Mouse (Mus musculus) embryonic facial prominence, embryonic 14.5 days (tissue): Measurements from ENCODE around the gene Tmprss6. TPM values are rescaled to one million over a fixed set of nuclear protein-coding genes. Genes with fewer than 3 reads are reported as not detected.

Experiments used
- ATAC-seq: fragments of 200-750 bp; cut with Nextera tagmentation; 2 replicates; pipeline ENCODE4 v1.8.0; 2017; ENCODE audit warnings: low read depth, moderate number of reproducible peaks, moderate TSS enrichment
- DNase-seq: peaks from one replicate; pipeline ENCODE4 v3.0.0-alpha.2; 2015; ENCODE audit warnings: low spot score
- H3K27ac ChIP-seq: fragments of 300-500 bp; sonication (generic); replicated peaks from 2 replicates; pipeline ENCODE4 v1.5.1; 2014; ENCODE audit warnings: low read depth, mild to moderate bottlenecking, low read length, moderate library complexity
- H3K27me3 ChIP-seq: fragments of 300-500 bp; sonication (generic); replicated peaks from 2 replicates; pipeline ENCODE4 v1.6.1; 2014; ENCODE audit warnings: low read length; ENCODE audit not compliant: control insufficient read depth, insufficient read depth
- H3K36me3 ChIP-seq: fragments of 300-500 bp; sonication (generic); 2 replicates; pipeline ENCODE4 v1.6.1; 2014; ENCODE audit warnings: low read length, mixed read lengths; ENCODE audit not compliant: control insufficient read depth, insufficient read depth
- H3K4me1 ChIP-seq: fragments of 300-500 bp; sonication (generic); 2 replicates; pipeline ENCODE4 v1.6.1; 2014; ENCODE audit warnings: antibody characterized with exemption, low read length; ENCODE audit not compliant: control insufficient read depth, insufficient read depth
- H3K4me2 ChIP-seq: fragments of 300-500 bp; sonication (generic); 2 replicates; pipeline ENCODE4 v1.6.1; 2014; ENCODE audit warnings: low read depth, mild to moderate bottlenecking, low read length, moderate library complexity, mixed read lengths
- H3K4me3 ChIP-seq: fragments of 300-500 bp; sonication (generic); 2 replicates; pipeline ENCODE4 v1.5.1; 2014; ENCODE audit warnings: low read depth, mild to moderate bottlenecking, low read length
- H3K9ac ChIP-seq: fragments of 300-500 bp; sonication (generic); 2 replicates; pipeline ENCODE4 v1.6.1; 2014; ENCODE audit warnings: low read depth, mild to moderate bottlenecking, low read length, moderate library complexity, mixed read lengths
- H3K9me3 ChIP-seq: fragments of 300-500 bp; sonication (generic); 2 replicates; pipeline ENCODE4 v1.6.1; 2016; ENCODE audit warnings: low read length; ENCODE audit not compliant: control insufficient read depth
- WGBS: fragments of 180-500 bp; shearing (Covaris S2); extraction: QIAGEN DNeasy Blood & Tissue Kit; methylation state at CpG from one replicate; pipeline ENCODE4 v1.1.7; 2014; 5-methylcytosine and 5-hydroxymethylcytosine counted together
- polyA plus RNA-seq: library from polyadenylated mRNA; unstranded; fragments of >200 nt; fragmentation: Nextera tagmentation; extraction: Ambion mirVana; gene quantifications from 2 replicates; pipeline ENCODE4 v1.2.1, GENCODE M21; 2014

Gene Tmprss6
- polyA plus RNA-seq, 1 experiment from 2014 or later, result 1.1 TPM

DNA sequence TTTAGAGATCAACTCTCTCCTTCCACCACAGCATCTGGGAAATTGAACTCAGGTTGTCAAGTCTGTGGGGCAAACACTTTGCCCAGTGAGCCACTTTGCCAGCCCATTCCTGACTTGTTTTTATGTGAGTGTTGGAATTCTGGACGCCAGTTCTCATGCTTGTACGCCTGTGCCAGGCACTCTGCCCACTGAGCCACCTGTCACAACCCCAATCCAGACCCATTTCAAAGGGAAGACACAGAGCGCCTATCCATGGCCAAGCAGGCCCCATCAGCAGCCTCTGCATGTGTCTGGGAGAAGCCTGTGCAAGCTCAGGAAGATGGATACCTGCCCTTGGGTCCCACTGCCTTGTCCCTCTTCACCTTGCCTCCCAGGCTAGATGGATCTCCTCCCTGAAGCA lies 22.9 kb upstream of the Tmprss6 start:
- no peak overlapping the region for H3K9ac ChIP-seq
- no peak for DNase-seq
- H3K9me3 ChIP-seq, result no peaks in the 10 kb centered on the region
- no peaks in the 10 kb centered on the region for H3K27me3 ChIP-seq
- no peak overlapping the region for H3K27ac ChIP-seq
- WGBS, result 77% methylated on average over 3 of the region's 3 CpGs
- H3K36me3 ChIP-seq, result no peaks in the 10 kb centered on the region
- H3K4me3 ChIP-seq, result no peak overlapping the region
- ATAC-seq, result no peak
- no peak overlapping the region for H3K4me2 ChIP-seq
- no peaks in the 10 kb centered on the region for H3K4me1 ChIP-seq

DNA sequence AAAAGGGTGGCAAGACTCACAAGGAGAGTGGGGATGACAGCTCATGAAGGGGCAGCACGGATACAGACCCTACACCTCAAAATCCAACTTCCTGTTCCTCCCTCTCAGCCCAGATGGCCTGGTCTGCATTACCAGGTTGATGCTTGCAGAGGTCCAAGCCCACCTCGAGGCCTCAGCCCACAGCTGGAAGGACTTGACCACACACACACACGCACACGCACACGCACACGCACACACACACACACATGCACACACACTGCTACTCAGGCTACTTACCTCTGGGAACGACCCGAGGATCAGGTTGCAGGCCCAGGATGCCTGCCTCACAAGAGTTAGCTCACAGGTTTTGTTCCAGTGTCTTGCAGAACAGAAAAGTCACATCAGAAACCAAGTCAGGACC lies 21.5 kb upstream of the Tmprss6 start:
- 49% methylated on average over 8 of the region's 8 CpGs for WGBS
- H3K4me2 ChIP-seq, result no peak overlapping the region
- ATAC-seq, result no peak
- H3K4me1 ChIP-seq, result no peaks in the 10 kb centered on the region
- H3K9me3 ChIP-seq, result no peaks in the 10 kb centered on the region
- no peak overlapping the region for H3K27ac ChIP-seq
- H3K36me3 ChIP-seq, result no peaks in the 10 kb centered on the region
- no peaks in the 10 kb centered on the region for H3K27me3 ChIP-seq
- H3K9ac ChIP-seq, result no peak overlapping the region
- H3K4me3 ChIP-seq, result no peak overlapping the region
- no peak for DNase-seq

DNA sequence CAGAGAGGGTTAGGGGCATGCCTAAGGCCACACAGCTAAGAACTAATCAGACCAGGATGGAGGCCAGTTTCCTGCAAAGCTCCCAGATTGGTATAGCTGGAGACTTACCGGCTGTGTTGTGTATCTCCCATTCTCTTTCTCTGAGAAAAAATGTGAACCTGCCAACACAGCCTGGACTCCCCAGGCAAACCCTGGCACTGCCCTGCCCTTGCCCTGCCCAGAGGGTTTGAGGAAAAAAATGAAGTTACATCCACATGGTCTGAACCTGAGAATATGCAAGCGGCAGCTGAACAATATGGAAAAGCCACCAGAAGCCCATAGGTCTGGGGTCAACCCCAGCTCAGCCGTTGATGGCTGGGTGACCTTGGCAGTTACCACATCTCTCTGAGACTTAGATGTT lies 20.8 kb upstream of the Tmprss6 start:
- H3K36me3 ChIP-seq, result no peaks in the 10 kb centered on the region
- DNase-seq (no peak), ATAC-seq (no peak)
- H3K4me2 ChIP-seq, result no peak overlapping the region
- H3K9ac ChIP-seq, result no peak overlapping the region
- no peaks in the 10 kb centered on the region for H3K9me3 ChIP-seq
- H3K4me1 ChIP-seq, result no peaks in the 10 kb centered on the region
- WGBS, result 76% methylated on average over 3 of the region's 3 CpGs
- no peaks in the 10 kb centered on the region for H3K27me3 ChIP-seq
- no peak overlapping the region for H3K4me3 ChIP-seq
- no peak overlapping the region for H3K27ac ChIP-seq

DNA sequence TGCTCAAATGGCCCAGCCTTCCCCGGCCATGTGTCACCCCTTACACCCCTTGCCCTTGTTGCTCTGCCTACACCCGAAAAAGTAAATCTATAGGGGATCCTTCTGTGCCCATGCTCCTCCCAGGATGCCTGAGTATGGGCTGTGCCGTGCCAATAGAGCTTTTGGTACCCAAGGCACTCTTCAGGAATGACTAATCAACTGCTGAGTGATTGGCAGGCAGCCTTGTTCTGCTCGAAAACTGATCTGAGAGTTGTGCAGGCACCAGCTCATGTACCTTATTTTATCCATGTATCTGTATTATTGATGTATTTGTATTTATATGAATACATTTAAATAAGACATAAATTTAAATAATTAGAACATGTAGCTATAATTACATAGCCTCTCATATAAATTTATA lies 18.6 kb upstream of the Tmprss6 start:
- Histone ChIP-seq H3K4me2 (no peak overlapping the region), H3K9me3 (no peaks in the 10 kb centered on the region), H3K36me3 (no peaks in the 10 kb centered on the region), H3K27ac (no peak overlapping the region), H3K9ac (no peak overlapping the region), H3K4me3 (no peak overlapping the region), H3K27me3 (no peaks in the 10 kb centered on the region), H3K4me1 (no peaks in the 10 kb centered on the region)
- DNase-seq, result no peak
- WGBS, result 60% methylated on average over 4 of the region's 4 CpGs
- no peak for ATAC-seq

DNA sequence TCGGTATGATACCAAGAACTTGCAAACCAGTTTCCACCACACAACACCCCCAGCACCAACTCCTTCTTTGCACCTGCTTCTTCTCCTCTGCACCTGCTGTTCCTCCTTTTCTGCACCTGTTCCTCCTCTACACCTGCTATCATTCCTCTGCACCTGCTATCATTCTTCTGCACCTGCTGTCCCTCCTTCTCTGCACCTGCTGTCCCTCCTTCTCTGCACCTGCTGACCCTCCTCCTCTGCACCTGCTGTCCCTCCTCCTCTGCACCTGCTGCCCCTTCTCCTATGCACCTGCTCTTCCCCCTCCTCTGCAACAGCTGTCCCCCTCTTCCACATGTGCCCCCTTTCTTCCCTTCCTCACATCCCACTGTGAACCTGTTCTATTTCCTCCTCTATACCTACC lies 18.1 kb upstream of the Tmprss6 start:
- Histone ChIP-seq H3K9ac (no peak overlapping the region), H3K36me3 (no peaks in the 10 kb centered on the region), H3K4me2 (no peak overlapping the region), H3K27ac (no peak overlapping the region), H3K4me1 (no peaks in the 10 kb centered on the region), H3K27me3 (no peaks in the 10 kb centered on the region), H3K4me3 (no peak overlapping the region), H3K9me3 (no peaks in the 10 kb centered on the region)
- DNase-seq (no peak), ATAC-seq (no peak)
- WGBS, result 71% methylated on average over 1 of the region's 1 CpGs

DNA sequence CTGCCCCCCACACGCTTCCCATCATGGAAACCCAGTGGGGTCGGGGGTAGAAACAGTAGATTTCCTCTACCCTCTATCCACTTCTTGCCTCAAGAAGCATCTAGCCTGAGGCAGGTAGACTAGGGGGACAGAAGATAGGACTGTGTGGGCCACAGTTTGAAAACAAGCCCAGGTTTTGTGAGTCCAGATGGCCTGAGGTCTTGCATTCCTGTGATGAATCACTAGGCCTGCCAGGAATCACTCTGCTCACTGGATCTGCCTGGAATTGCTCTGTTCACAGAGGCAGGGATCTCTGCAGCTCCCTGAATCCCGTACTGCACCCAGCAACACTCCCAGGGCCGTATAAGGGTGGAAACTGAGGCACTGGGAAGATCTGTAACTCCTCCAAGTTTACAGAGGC lies 14.9 kb upstream of the Tmprss6 start:
- ATAC-seq, result no peak
- 69% methylated on average over 4 of the region's 4 CpGs for WGBS
- no peak for DNase-seq

DNA sequence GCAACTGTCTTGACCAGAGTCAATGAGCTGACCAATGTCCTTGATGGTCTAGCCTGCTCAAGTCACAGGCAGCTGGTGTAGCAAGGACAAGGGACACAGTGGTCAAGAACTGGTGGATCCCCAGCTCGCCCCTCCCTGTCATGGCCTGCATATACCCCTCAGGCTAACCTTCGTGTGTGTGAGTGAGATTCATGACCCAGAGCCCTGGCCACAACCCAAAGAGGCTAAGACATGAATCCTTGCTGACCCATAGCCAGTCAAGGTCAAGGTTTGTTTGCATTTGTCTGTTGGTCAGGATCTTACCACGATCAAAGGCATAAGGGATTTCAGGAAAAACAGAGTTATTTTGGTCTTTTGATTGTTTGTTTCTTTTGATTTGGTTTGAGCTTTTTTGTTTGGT lies 14.1 kb upstream of the Tmprss6 start:
- Histone ChIP-seq H3K4me3 (no peak overlapping the region), H3K9me3 (no peaks in the 10 kb centered on the region), H3K27me3 (no peaks in the 10 kb centered on the region), H3K9ac (no peak overlapping the region), H3K36me3 (no peaks in the 10 kb centered on the region), H3K4me2 (no peak overlapping the region), H3K4me1 (no peaks in the 10 kb centered on the region), H3K27ac (no peak overlapping the region)
- 59% methylated on average over 3 of the region's 3 CpGs for WGBS
- DNase-seq (no peak), ATAC-seq (no peak)

More for the DNA sequence above, 14.9 kb upstream of the Tmprss6 start:
- Histone ChIP-seq H3K9me3 (no peaks in the 10 kb centered on the region), H3K9ac (no peak overlapping the region), H3K4me3 (no peak overlapping the region), H3K27ac (no peak overlapping the region), H3K4me1 (no peaks in the 10 kb centered on the region), H3K36me3 (no peaks in the 10 kb centered on the region), H3K27me3 (no peaks in the 10 kb centered on the region), H3K4me2 (no peak overlapping the region)

DNA sequence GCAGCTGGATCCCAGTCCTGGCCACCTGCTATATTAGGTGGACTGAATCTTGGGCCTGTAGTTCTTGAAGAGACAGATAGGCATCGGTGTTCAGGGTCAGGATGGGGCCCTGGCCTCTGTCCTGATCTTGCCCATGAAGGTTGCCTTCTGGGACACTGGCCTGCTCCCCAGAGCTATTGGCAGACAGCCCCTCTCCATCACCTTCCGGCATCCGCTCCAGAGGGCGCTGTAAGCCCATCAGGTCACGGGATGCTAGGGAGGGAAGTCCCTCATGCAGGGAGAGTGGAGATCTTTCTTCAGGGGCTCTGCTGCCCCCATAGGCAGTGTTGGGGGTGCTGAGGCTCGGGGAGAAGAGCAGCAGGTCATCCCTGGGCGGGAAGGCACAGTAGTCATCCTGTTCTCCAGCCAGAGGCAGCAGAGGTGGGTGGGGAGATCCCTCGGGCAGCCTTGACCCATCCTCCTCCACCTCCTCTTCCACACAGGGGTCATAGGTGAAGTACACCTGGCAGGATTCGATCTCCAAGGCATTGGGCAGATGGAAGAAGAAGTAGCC lies 13.1 kb upstream of the Tmprss6 start:
- no peak for ATAC-seq
- H3K9ac ChIP-seq, result no peak overlapping the region
- 47% methylated on average over 9 of the region's 9 CpGs for WGBS
- no peaks in the 10 kb centered on the region for H3K9me3 ChIP-seq
- no peaks in the 10 kb centered on the region for H3K36me3 ChIP-seq
- H3K4me2 ChIP-seq, result no peak overlapping the region
- H3K4me3 ChIP-seq, result no peak overlapping the region
- no peak for DNase-seq
- no peaks in the 10 kb centered on the region for H3K27me3 ChIP-seq
- no peaks in the 10 kb centered on the region for H3K4me1 ChIP-seq
- H3K27ac ChIP-seq, result no peak overlapping the region

DNA sequence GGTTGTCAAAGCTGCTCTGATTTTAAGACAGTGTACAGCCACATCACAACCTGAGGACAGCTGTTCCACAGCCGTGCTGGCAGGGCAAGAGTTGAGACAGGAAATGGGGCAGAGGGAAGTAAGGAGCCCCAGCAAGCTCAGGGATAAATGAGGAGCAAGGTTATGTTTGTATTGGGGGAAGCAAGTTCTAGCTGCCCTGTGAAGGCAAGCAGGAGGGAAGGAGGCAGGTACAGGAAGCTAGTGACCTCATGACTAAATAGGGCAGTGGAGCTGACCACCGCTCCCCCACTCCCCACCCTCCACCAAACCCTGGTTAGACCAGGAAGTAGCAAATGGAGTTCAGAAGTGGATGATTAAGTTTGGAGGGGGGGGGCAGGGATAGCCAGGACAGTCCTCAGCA lies 12.6 kb upstream of the Tmprss6 start:
- no peak for ATAC-seq
- Histone ChIP-seq H3K27me3 (no peaks in the 10 kb centered on the region), H3K4me1 (no peaks in the 10 kb centered on the region), H3K4me2 (no peak overlapping the region), H3K36me3 (no peaks in the 10 kb centered on the region), H3K9ac (no peak overlapping the region), H3K4me3 (no peak overlapping the region), H3K27ac (no peak overlapping the region), H3K9me3 (no peaks in the 10 kb centered on the region)
- DNase-seq, result no peak
- WGBS, result 59% methylated on average over 2 of the region's 2 CpGs
